Mouse (Mus musculus): ENCODE measurements at regions not wholly inside any gene's neighbourhood (a gene's known extent, or its start where the extent isn't known, plus 50 kb on each side); places are given as distances from the start of the nearest gene placed in this dataset.

DNA sequence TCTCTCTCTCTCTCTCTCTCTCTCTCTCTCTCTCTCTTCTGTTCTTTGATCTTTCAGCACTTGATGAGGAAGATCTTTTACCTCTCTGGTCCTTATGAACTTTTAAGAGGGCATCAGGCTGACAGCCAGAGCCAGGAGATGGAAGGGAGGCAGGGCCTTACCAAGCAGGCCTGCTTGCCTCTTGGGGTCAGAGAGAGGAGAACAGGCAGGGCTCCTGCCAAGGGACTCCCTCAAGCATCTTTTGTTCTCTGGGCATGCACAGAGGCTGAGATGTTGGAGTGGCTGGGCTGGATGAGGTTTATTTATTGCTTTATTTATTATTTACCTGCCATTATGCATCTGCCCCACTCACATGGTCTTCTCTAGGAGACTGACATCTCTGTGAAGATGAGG, 278.5 kb downstream of the Psat1 start:
- Histone ChIP-seq H3K79me2 (replicated peaks; ENCODE audit: control insufficient read depth, insufficient read depth, low read length) (no peaks in the 10 kb centered on the region), H3K9ac (ENCODE audit: low read depth, low read length) (no peak overlapping the region), H3K27ac (no peak overlapping the region), H3K4me1 (ENCODE audit: control insufficient read depth, insufficient read depth, low read length) (no peaks in the 10 kb centered on the region; the same call in 1 of the 2 replicates), H3K36me3 (ENCODE audit: control insufficient read depth, insufficient read depth, low read length) (no peaks in the 10 kb centered on the region), H3K4me3 (no peak overlapping the region), H3K27me3 (ENCODE audit: control insufficient read depth, insufficient read depth, low read length) (no peaks in the 10 kb centered on the region)
- intact Hi-C loops (cut with DNase I): no loop called here
- no peak for DNase-seq
- TF ChIP-seq POLR2A (IDR thresholded peaks at IDR 0.05; ENCODE audit: insufficient read depth, low read depth, low read length) (no peak), EP300 (IDR thresholded peaks at IDR 0.05; ENCODE audit: insufficient read depth, low read depth, low read length) (no peak), CTCF (IDR thresholded peaks at IDR 0.05) (no peak)

DNA sequence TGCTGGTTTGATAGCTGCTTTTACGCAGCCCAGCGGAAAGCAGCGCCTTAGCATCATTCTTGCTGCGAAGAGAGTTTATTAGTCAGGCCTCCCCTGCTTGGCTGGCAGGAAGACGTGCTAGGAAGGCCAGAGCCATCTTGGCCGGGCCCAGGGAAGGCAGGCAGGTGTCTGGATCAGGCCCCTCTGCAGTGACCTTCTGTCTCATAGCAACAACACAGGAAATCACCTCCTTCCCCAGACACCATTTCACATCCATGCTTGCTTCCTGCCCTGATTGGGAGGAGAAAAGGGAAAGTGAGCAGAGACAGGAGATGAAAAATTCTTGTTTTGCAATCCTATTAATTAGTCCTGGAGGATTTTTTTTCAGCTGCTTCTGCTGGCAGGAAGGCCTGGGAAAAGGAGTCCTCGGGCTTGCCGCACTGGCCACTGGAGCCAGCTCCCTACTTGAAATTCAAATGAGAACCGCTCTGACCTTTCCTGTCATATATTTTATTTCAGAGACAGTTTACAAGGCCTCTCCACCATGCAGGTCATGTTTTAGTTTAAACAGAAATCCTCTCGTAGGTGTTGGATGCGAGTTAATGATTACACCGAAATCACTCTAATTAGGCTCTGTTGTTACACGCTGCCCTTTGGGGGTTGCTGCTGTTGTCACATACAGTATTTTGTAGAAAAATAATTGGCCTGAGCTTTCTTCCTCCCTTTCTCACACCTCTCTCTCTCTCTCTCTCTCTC, 279.1 kb downstream of the Psat1 start:
- Histone ChIP-seq H3K79me2 (replicated peaks; ENCODE audit: control insufficient read depth, insufficient read depth, low read length) (no peaks in the 10 kb centered on the region), H3K4me1 (ENCODE audit: control insufficient read depth, insufficient read depth, low read length) (no peaks in the 10 kb centered on the region; the same call in 1 of the 2 replicates), H3K36me3 (ENCODE audit: control insufficient read depth, insufficient read depth, low read length) (no peaks in the 10 kb centered on the region), H3K27me3 (ENCODE audit: control insufficient read depth, insufficient read depth, low read length) (no peaks in the 10 kb centered on the region), H3K9ac (ENCODE audit: low read depth, low read length) (no peak overlapping the region), H3K4me3 (no peak overlapping the region), H3K27ac (no peak overlapping the region)
- TF ChIP-seq CTCF (IDR thresholded peaks at IDR 0.05) (no peak), POLR2A (IDR thresholded peaks at IDR 0.05; ENCODE audit: insufficient read depth, low read depth, low read length) (no peak), EP300 (IDR thresholded peaks at IDR 0.05; ENCODE audit: insufficient read depth, low read depth, low read length) (no peak)
- 53% methylated on average over 13 of the region's 13 CpGs for WGBS
- intact Hi-C loops (cut with DNase I): no loop called here
- DNase-seq: peak in 1 of 2 experiments; percentile 5

DNA sequence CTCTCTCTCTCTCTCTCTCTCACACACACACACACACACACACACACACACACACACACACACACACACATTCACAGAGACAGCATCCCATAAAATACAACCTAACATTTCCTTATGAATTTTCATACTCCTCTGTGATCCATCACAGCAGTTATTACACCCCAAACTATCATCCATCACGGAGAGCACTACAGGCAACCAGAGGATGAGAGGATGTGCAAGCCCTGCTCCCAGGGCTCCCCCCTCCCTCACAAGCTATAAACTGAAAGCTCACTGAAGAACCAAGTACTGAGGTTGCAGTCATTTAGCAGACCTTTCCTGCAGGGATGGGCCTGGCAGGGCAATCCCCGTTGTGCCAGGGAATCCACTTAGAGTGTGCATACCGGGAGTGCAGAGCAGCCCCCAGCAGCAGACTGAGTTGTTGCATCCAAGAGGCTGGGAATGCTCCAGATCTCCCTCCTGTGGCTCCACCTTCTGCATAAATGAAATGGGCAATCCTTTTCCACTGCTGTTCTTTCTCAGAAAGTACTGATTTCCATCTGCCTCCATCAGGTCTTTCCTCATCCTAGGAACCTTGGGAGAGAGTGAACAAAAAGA, 283.4 kb downstream of the Psat1 start:
- no peak overlapping the region for H3K4me3 ChIP-seq
- no peak for TF ChIP-seq EP300 (IDR thresholded peaks at IDR 0.05; ENCODE audit: insufficient read depth, low read depth, low read length)
- no peak for TF ChIP-seq CTCF (IDR thresholded peaks at IDR 0.05)
- TF ChIP-seq POLR2A (IDR thresholded peaks at IDR 0.05; ENCODE audit: insufficient read depth, low read depth, low read length): no peak
- H3K27me3 ChIP-seq (ENCODE audit: control insufficient read depth, insufficient read depth, low read length): no peaks in the 10 kb centered on the region
- H3K27ac ChIP-seq: no peak overlapping the region
- no peak overlapping the region for H3K9ac ChIP-seq (ENCODE audit: low read depth, low read length)
- DNase-seq: no peak
- H3K79me2 ChIP-seq (replicated peaks; ENCODE audit: control insufficient read depth, insufficient read depth, low read length): no peaks in the 10 kb centered on the region
- WGBS: 45% methylated on average over 3 of the region's 3 CpGs
- no peaks in the 10 kb centered on the region for H3K36me3 ChIP-seq (ENCODE audit: control insufficient read depth, insufficient read depth, low read length)
- H3K4me1 ChIP-seq (ENCODE audit: control insufficient read depth, insufficient read depth, low read length): no peaks in the 10 kb centered on the region; the same call in 1 of the 2 replicates
- intact Hi-C loops (cut with DNase I): no loop called here

DNA sequence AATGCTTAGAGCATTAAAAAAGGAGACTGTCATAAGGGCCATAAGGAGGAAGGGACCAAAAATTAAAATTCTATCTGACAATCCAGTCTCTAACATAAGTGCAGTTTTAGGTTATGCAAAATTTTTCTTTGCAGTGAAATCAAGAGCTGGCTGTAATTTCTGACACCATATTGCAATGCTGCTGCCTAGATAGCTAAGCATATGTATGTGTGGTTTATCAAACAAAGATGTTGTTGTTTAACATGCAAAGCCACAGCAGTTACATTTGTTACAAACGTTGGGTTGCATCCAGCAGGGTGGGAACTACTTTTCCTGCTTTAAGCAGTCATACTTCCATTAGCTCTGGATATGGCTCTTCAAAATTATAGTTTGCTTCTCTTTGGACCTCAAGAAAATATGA, 288.5 kb downstream of the Psat1 start:
- H3K79me2 ChIP-seq (replicated peaks; ENCODE audit: control insufficient read depth, insufficient read depth, low read length): no peaks in the 10 kb centered on the region
- TF ChIP-seq POLR2A (IDR thresholded peaks at IDR 0.05; ENCODE audit: insufficient read depth, low read depth, low read length) (no peak), EP300 (IDR thresholded peaks at IDR 0.05; ENCODE audit: insufficient read depth, low read depth, low read length) (no peak), CTCF (IDR thresholded peaks at IDR 0.05) (no peak)
- no peak overlapping the region for H3K27ac ChIP-seq
- no peaks in the 10 kb centered on the region for H3K36me3 ChIP-seq (ENCODE audit: control insufficient read depth, insufficient read depth, low read length)
- H3K9ac ChIP-seq (ENCODE audit: low read depth, low read length): no peak overlapping the region
- H3K27me3 ChIP-seq (ENCODE audit: control insufficient read depth, insufficient read depth, low read length): no peaks in the 10 kb centered on the region
- WGBS: 41% methylated on average over 1 of the region's 1 CpGs
- H3K4me3 ChIP-seq: no peak overlapping the region
- DNase-seq: no peak
- no peaks in the 10 kb centered on the region for H3K4me1 ChIP-seq (ENCODE audit: control insufficient read depth, insufficient read depth, low read length)
- intact Hi-C loops (cut with DNase I): no loop called here

DNA sequence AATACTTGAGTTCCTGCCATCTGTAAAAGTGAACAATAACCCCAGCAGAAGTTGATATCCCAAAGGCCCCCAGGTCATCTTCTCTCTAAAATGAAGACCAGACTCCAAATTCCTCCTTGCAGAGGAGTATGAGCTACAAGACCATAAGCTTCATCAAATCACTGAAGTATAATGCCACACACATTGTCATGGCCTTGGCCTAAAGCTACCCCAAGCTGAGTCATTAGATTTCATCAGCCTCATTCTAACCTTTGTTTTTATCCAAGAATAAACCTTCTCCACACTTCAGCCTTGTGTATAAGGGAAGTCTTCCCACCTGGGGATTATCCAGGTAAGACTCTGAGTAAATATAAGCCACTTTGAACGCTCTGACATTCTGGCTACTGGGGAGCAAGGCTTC, 289.3 kb downstream of the Psat1 start:
- H3K4me1 ChIP-seq (ENCODE audit: control insufficient read depth, insufficient read depth, low read length): no peaks in the 10 kb centered on the region
- no peaks in the 10 kb centered on the region for H3K36me3 ChIP-seq (ENCODE audit: control insufficient read depth, insufficient read depth, low read length)
- no peak overlapping the region for H3K4me3 ChIP-seq
- TF ChIP-seq CTCF (IDR thresholded peaks at IDR 0.05) (no peak), EP300 (IDR thresholded peaks at IDR 0.05; ENCODE audit: insufficient read depth, low read depth, low read length) (no peak), POLR2A (IDR thresholded peaks at IDR 0.05; ENCODE audit: insufficient read depth, low read depth, low read length) (no peak)
- WGBS: 67% methylated on average over 1 of the region's 1 CpGs
- H3K27ac ChIP-seq: no peak overlapping the region
- H3K79me2 ChIP-seq (replicated peaks; ENCODE audit: control insufficient read depth, insufficient read depth, low read length): no peaks in the 10 kb centered on the region
- intact Hi-C loops (cut with DNase I): no loop called here
- no peak for DNase-seq
- H3K9ac ChIP-seq (ENCODE audit: low read depth, low read length): no peak overlapping the region
- no peaks in the 10 kb centered on the region for H3K27me3 ChIP-seq (ENCODE audit: control insufficient read depth, insufficient read depth, low read length)

DNA sequence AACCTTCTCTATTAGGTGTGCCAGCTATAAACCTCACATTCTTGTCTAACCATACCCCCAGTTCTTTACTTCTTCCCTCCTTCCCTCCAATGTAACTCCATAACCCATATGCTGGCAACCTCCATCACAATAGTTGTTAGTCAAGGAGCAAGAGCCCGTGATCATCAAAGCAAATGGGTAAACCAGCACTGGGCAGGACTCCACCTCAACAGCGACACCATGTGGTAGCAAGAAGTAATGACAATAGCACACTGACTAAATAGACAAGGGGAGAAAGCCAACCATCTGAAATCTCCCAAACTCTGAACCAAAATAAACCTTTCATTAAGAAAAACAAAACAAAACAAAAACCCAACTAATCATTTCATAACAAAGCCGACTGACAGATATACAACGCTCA, 297.8 kb downstream of the Psat1 start:
- H3K9ac ChIP-seq (ENCODE audit: low read depth, low read length): no peak overlapping the region
- no peak overlapping the region for H3K27ac ChIP-seq
- H3K36me3 ChIP-seq (ENCODE audit: control insufficient read depth, insufficient read depth, low read length): no peaks in the 10 kb centered on the region
- no peak overlapping the region for H3K4me3 ChIP-seq
- intact Hi-C loops (cut with DNase I): no loop called here
- TF ChIP-seq POLR2A (IDR thresholded peaks at IDR 0.05; ENCODE audit: insufficient read depth, low read depth, low read length): no peak
- peak; percentile 67 for TF ChIP-seq CTCF (IDR thresholded peaks at IDR 0.05)
- DNase-seq: no peak
- H3K27me3 ChIP-seq (ENCODE audit: control insufficient read depth, insufficient read depth, low read length): no peaks in the 10 kb centered on the region
- no peaks in the 10 kb centered on the region for H3K4me1 ChIP-seq (ENCODE audit: control insufficient read depth, insufficient read depth, low read length)
- no peaks in the 10 kb centered on the region for H3K79me2 ChIP-seq (replicated peaks; ENCODE audit: control insufficient read depth, insufficient read depth, low read length)
- WGBS: 20% methylated on average over 4 of the region's 4 CpGs
